Mouse (Mus musculus) C2C12 (cell line): Measurements from ENCODE around the gene Ap3d1. TPM values are rescaled to one million over a fixed set of nuclear protein-coding genes. Genes with fewer than 3 reads are reported as not detected.

Experiments used
- H3K27me3 ChIP-seq: one replicate; pipeline ENCODE4 v1.6.1; 2011; ENCODE audit not compliant: control insufficient read depth, insufficient read depth, insufficient read length
- H3K36me3 ChIP-seq: one replicate; pipeline ENCODE4 v1.6.1; 2011; ENCODE audit not compliant: control insufficient read depth, insufficient read depth
- H3K4me3 ChIP-seq: one replicate; pipeline ENCODE4 v1.5.1; 2011; ENCODE audit warnings: mild to moderate bottlenecking, control low read depth; ENCODE audit not compliant: poor library complexity, insufficient read depth, severe bottlenecking
- H3K79me2 ChIP-seq: one replicate; pipeline ENCODE4 v1.6.1; 2011; ENCODE audit not compliant: control insufficient read depth, insufficient read depth
- H3K79me3 ChIP-seq: one replicate; pipeline ENCODE4 v1.6.1; 2011; ENCODE audit warnings: low read depth, control low read depth
- H3ac ChIP-seq: one replicate; pipeline ENCODE3; 2011; ENCODE audit warnings: low read depth; ENCODE audit not compliant: control insufficient read depth, insufficient read length
- CEBPB ChIP-seq: IDR thresholded peaks from one replicate; pipeline ENCODE4 v1.6.1; 2011; ENCODE audit warnings: low read depth, mild to moderate bottlenecking, control low read depth, moderate library complexity
- CTCF ChIP-seq: IDR thresholded peaks from one replicate; pipeline ENCODE4 v1.5.1; 2011; ENCODE audit not compliant: control insufficient read depth, insufficient read depth, insufficient read length
- FOSL1 ChIP-seq: IDR thresholded peaks from one replicate; pipeline ENCODE4 v1.8.0; 2011; ENCODE audit warnings: mild to moderate bottlenecking, low read length; ENCODE audit not compliant: poor library complexity, insufficient read depth, severe bottlenecking
- MAX ChIP-seq: IDR thresholded peaks from one replicate; pipeline ENCODE4 v1.6.1; 2011; ENCODE audit warnings: mild to moderate bottlenecking, control low read depth
- MYOD1 ChIP-seq: IDR thresholded peaks from one replicate; pipeline ENCODE4 v1.6.1; 2011; ENCODE audit warnings: low read depth; ENCODE audit not compliant: control insufficient read depth, insufficient read length
- MYOG ChIP-seq: IDR thresholded peaks from one replicate; pipeline ENCODE4 v1.6.1; 2011; ENCODE audit not compliant: control insufficient read depth, insufficient read length; ENCODE audit errors: extremely low read depth
- USF1 ChIP-seq: IDR thresholded peaks from one replicate; pipeline ENCODE4 v1.6.1; 2011; ENCODE audit warnings: low read depth, mild to moderate bottlenecking, control low read depth, moderate library complexity
- long read RNA-seq, 2 experiments: library from polyadenylated mRNA; unstranded; transcript quantifications; one replicate each; pipeline ENCODE4 v2.0.0; 2019 to 2020
- polyA plus RNA-seq: library from polyadenylated mRNA; unstranded; fragments of >200 nt; fragmentation: generic; extraction: Trizol; gene quantifications from one replicate; pipeline ENCODE4 v1.2.1, GENCODE M21; 2012; ENCODE audit warnings: missing spikeins

Ap3d1 gene
- 51.3 TPM for polyA plus RNA-seq
- long read RNA-seq, experiment 1, full-length matches to known transcripts: 6 of 34 reads
- long read RNA-seq, experiment 1, partial matches to known transcripts: 26 of 34 reads
- long read RNA-seq, experiment 1, other reads (novel, unspliced or antisense): 2 of 34 reads
- long read RNA-seq, experiment 2, full-length matches to known transcripts: 126 of 396 reads
- long read RNA-seq, experiment 2, partial matches to known transcripts: 230 of 396 reads
- long read RNA-seq, experiment 2, other reads (novel, unspliced or antisense): 40 of 396 reads

DNA sequence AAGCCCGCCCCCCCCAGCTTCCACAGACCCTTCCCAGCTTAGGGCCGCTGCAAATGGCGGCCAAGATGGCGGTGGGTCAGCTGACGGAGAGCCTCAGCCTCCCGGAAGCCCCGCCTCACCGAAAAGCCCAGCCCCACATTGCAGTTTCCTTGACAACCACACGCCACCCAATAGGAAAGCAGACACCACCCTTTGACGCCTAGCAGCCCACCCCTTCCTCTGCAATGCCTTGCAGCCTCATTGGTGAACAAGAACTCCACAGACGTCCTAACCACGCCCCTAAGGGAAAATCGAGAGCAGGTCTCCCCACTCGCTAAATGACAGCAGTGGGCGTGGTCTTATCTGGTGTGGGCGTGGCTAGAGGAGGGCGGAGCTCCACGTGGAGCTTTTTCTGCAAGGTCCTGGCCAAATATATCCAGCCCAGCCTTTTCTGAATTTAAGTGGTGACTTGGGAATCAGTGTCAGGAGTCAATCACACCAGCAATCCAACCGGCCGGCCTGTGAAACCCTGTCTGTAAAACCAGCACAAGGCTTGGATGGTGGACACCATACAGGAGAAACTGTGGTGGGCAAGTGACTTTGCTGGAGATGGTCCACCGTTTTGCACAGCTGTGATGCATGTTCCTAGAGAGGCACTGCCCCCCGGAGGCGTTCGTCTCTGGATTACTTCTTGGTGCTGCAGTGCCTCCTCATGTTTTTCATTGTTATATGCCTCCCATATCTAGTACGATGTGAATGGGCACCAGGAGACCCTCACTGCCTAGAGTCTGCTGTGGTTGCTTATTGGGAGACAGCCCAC lies at the start of gene Ap3d1:
Gene Ap3d1, minus strand, starts transcription at position 85 of the 799 bp plus-strand sequence.
- Histone ChIP-seq H3K36me3 (peaks cover 15% of the 10 kb centered on the region), H3K79me2 (peaks cover 47% of the 10 kb centered on the region), H3ac (peak within 1 kb of the TSS; percentile 98), H3K79me3 (peaks cover 45% of the 10 kb centered on the region), H3K4me3 (peak within 1 kb of the TSS; percentile 96), H3K27me3 (no peaks in the 10 kb centered on the region)
- TF ChIP-seq USF1 (peak; percentile 80), MYOD1 (no peak), MAX (peak; percentile 74)

- no peak overlapping the region for H3ac ChIP-seq
- no peak overlapping the region for H3K4me3 ChIP-seq
- no peaks in the 10 kb centered on the region for H3K27me3 ChIP-seq
- H3K79me3 ChIP-seq: peaks cover 6% of the 10 kb centered on the region
- H3K79me2 ChIP-seq: peaks cover 16% of the 10 kb centered on the region
- TF ChIP-seq CEBPB (no peak), MYOD1 (no peak), MAX (no peak), USF1 (no peak), FOSL1 (no peak), MYOG (no peak)
- peaks cover 82% of the 10 kb centered on the region for H3K36me3 ChIP-seq
Observed at GRCm38 (mm10) chr10:80791476-80792174, 49.6 kb upstream of the Ap3d1 start.

- H3K79me3 ChIP-seq: no peaks in the 10 kb centered on the region
- H3K36me3 ChIP-seq: peaks cover 82% of the 10 kb centered on the region
- H3ac ChIP-seq: no peak overlapping the region
- no peak overlapping the region for H3K4me3 ChIP-seq
- H3K27me3 ChIP-seq: no peaks in the 10 kb centered on the region
- H3K79me2 ChIP-seq: peaks cover 9% of the 10 kb centered on the region
- TF ChIP-seq CTCF (no peak), MYOG (no peak), FOSL1 (no peak), MAX (no peak), MYOD1 (no peak), CEBPB (no peak), USF1 (no peak)
Observed at GRCm38 (mm10) chr10:80790761-80791404, 48.8 kb upstream of the Ap3d1 start.

GRCm38 (mm10) chr10:80787517-80787916 lies 45.5 kb upstream of the Ap3d1 start:
- no peak overlapping the region for H3ac ChIP-seq
- H3K79me2 ChIP-seq: no peaks in the 10 kb centered on the region
- peaks cover 81% of the 10 kb centered on the region for H3K36me3 ChIP-seq
- H3K79me3 ChIP-seq: no peaks in the 10 kb centered on the region
- no peaks in the 10 kb centered on the region for H3K27me3 ChIP-seq
- TF ChIP-seq FOSL1: no peak
- TF ChIP-seq CEBPB: no peak
- TF ChIP-seq MAX: no peak
- no peak for TF ChIP-seq MYOD1
- TF ChIP-seq MYOG: no peak
- no peak for TF ChIP-seq USF1
- no peak for TF ChIP-seq CTCF
- no peak overlapping the region for H3K4me3 ChIP-seq

GRCm38 (mm10) chr10:80785963-80786362 lies 43.9 kb upstream of the Ap3d1 start:
- Histone ChIP-seq H3K79me3 (no peaks in the 10 kb centered on the region), H3ac (no peak overlapping the region), H3K36me3 (peaks cover 89% of the 10 kb centered on the region), H3K79me2 (no peaks in the 10 kb centered on the region), H3K4me3 (no peak overlapping the region), H3K27me3 (no peaks in the 10 kb centered on the region)
- TF ChIP-seq USF1: no peak
- no peak for TF ChIP-seq FOSL1
- no peak for TF ChIP-seq CTCF
- TF ChIP-seq CEBPB: no peak
- TF ChIP-seq MYOD1: no peak
- TF ChIP-seq MAX: no peak
- TF ChIP-seq MYOG: no peak
